In the genomic region with DNA sequence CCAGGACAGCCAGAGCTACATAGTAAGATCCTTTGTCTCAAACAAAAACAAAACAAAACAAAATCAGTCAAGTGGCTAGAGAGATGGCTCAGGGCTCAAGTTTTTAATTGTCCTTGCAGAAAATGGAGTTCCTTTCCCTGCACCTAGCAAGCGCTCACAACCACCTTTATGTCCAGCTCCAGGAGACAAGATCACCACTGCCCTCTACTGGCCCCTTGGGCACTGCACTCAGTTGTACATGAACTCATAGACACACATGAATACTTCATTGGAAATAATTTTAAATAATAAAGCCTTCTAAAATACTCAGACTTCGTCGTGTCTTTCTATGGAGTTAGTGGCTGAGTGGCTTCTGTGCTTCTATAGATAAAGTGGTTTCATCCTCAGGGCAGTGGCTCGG, we compare ENCODE assay signal across 8 mouse cellular contexts. TPM values are rescaled to one million over a fixed set of nuclear protein-coding genes. Genes with fewer than 3 reads are reported as not detected.
A peak's percentile ranks its signal among the peaks of the same experiment; 100 is the strongest.
DNase-seq lines count a peak whose midpoint lies in the region.

No protein-coding gene starts in this region.

- H3K4me1 ChIP-seq in heart, embryonic 10.5 days: no peaks in the 10 kb centered on the region

- 37% methylated on average over 4 of the region's 4 CpGs for WGBS in heart, embryonic 10.5 days

- peak; percentile 15 to 63 for DNase-seq in heart, adult 18-20 months
- no peak for DNase-seq in heart, embryonic 10.5 days (ENCODE audit: low spot score)
- peak; percentile 21 to 41 for DNase-seq in CD8-positive naive resting alpha-beta T cell, adult 2 months (ENCODE audit: low read depth in 2 of 2, low spot score in 2 of 2)
- DNase-seq in adrenal gland, postnatal 25 days: peak; percentile 66
- peak; percentile 66 for DNase-seq in forelimb bud, embryonic 11.5 days (ENCODE audit: low read depth, low spot score)
- DNase-seq in layer of hippocampus, adult 9-11 months: peak; percentile 56
- peak; percentile 70 for DNase-seq in mesoderm, embryonic 11.5 days (ENCODE audit: low read depth, low spot score)
- peak; percentile 26 to 39 for DNase-seq in thymus, adult 18-20 months

- H3K36me3 ChIP-seq in heart, embryonic 10.5 days: no peaks in the 10 kb centered on the region

- no peak overlapping the region for H3K4me3 ChIP-seq in heart, embryonic 10.5 days

- peaks cover 9% of the 10 kb centered on the region; the same call in 1 of the 2 replicates for H3K27me3 ChIP-seq in heart, embryonic 10.5 days (ENCODE audit: insufficient read depth, poor library complexity, severe bottlenecking)

- H3K9me3 ChIP-seq in heart, embryonic 10.5 days: no peaks in the 10 kb centered on the region

- no peak overlapping the region for H3K27ac ChIP-seq in heart, embryonic 10.5 days

RNA-seq across cellular contexts. Expression of gene Meig1, which starts 8.2 kb away (rescaled TPM):
- 1 to 10 TPM; 2.3 to 2.5 TPM for total RNA-seq in heart, adult 18-20 months (2021)
- polyA plus RNA-seq in heart, embryonic 10.5 days (2016; fragmentation: Nextera tagmentation; extraction: Ambion mirVana): not detected in 2 replicates
- 1.2 TPM in 1 of 2 replicates, not detected in the other for total RNA-seq in adrenal gland, postnatal 25 days (2021)

RNA-seq across cellular contexts. Expression of gene Dclre1c, which starts 9.7 kb away (rescaled TPM):
- total RNA-seq in heart, adult 18-20 months (2021): 1 to 10 TPM; 2.4 to 4.0 TPM
- polyA plus RNA-seq in heart, embryonic 10.5 days (2016; fragmentation: Nextera tagmentation; extraction: Ambion mirVana): 6.3 and 6.7 TPM in 2 replicates
- 10.0 and 12.1 TPM in 2 replicates for total RNA-seq in adrenal gland, postnatal 25 days (2021)

RNA-seq across cellular contexts. Expression of gene Olah, which starts 17.2 kb away (rescaled TPM):
- total RNA-seq in heart, adult 18-20 months (2021): not detected
- not detected in 2 replicates for polyA plus RNA-seq in heart, embryonic 10.5 days (2016; fragmentation: Nextera tagmentation; extraction: Ambion mirVana)
- 0.43 TPM in 1 of 2 replicates, not detected in the other for total RNA-seq in adrenal gland, postnatal 25 days (2021)
